Mouse (Mus musculus): ENCODE results near the gene Dync1i2.

DNA sequence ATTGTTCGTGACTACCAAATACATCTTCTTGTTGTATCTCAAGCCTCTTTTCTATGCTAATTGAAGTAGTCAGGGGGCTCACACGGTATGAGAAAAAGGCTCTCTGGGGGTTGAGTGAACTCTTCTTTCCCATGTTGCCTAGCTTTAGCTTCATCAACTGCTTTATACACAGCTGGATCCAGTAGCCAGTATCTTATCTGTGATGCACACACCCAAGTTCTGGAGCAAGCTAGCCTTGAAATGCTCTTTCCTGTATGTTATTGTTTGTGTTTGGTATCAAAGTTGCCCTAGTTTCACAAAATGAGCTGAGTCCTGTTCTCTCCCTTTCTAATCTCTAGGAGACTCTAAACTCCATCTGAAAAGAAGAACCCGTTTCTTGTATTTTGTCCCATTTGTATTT is 23.6 kb upstream of the Dync1i2 start:
- TF ChIP-seq UBTF (IDR thresholded peaks at IDR 0.05; ENCODE audit: low read depth, low read length) = no peak
- no peak for TF ChIP-seq CTCF (conservative IDR thresholded peaks at IDR 0.05 in 1 of 2, IDR thresholded peaks at IDR 0.05 in 1 of 2; ENCODE audit: low read depth in 2 of 2, low read length in 2 of 2)
- no peak for TF ChIP-seq ZC3H11A (IDR thresholded peaks at IDR 0.05; ENCODE audit: low read depth, low read length)
- TF ChIP-seq TCF12 (IDR thresholded peaks at IDR 0.05; ENCODE audit: low read depth, low read length) = no peak
- TF ChIP-seq POLR2A (IDR thresholded peaks at IDR 0.05; ENCODE audit: low read depth, low read length) = no peak
